Mouse (Mus musculus) ES-Bruce4 (cell line): ENCODE data around the gene Clic5.

Source experiments
- CTCF ChIP-seq: IDR thresholded peaks from one replicate; pipeline ENCODE4 v1.8.1; 2011; ENCODE audit warnings: low read depth, low read length
- EP300 ChIP-seq: IDR thresholded peaks from 2 replicates; pipeline ENCODE4 v1.6.1; 2011; ENCODE audit warnings: low read depth, low read length; ENCODE audit not compliant: insufficient read depth
- POLR2A ChIP-seq: IDR thresholded peaks from one replicate; pipeline ENCODE4 v1.8.1; 2011; ENCODE audit warnings: low read length; ENCODE audit not compliant: insufficient read depth

DNA sequence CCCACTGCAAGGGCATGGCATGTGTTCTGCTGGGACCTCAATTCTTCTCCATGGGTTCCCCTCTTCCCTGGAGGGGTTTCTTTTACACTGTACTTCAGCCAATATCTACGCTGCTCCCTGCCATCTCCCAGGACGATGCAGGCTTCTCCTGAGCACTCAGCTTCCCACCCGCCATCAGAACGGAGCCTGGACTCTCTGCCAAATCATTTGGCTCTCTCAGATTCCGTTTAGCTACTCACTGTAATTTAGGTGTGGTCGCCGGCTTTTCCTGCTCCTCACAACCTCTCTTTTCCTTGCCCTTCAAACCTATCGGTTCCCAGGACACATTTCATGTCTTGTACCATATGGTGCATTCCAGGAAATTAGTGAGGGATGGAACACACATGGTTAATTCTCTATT lies 66.3 kb downstream of the Clic5 start:
- TF ChIP-seq EP300 (no peak), POLR2A (no peak), CTCF (no peak)
